Mouse (Mus musculus) spleen, postnatal 10 days (tissue): ENCODE results near the gene Ces1d.

Experiments
- DNase-seq, 2 experiments: peaks; one replicate each; pipeline ENCODE4 v3.0.0; 2021 to 2022; ENCODE audit warnings: low spot score in 2 of 2

The Ces1d gene

GRCm38 (mm10) chr8:93140696-93141095 is 56.9 kb downstream of the Ces1d start:
- DNase-seq, result no peak

DNA sequence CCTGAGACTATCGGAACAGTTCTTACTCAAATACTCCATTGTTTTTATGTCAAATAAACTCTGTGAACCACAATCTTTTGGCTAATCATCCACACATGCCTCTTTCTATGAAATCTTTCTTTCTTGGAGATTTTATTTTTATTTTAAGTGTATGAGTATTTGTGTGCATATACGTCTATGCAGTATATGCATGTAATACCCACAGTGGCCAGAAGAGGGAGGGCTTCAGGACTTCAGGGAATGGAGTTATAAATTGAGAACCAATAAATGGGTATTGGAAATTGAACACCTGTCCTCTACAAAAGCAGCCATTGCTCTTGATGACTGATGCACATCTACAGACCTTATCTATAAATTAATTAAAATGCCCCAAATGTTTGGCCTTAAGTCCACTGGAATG is 65.4 kb downstream of the Ces1d start:
- no peak for DNase-seq

- DNase-seq, result no peak
Measured at GRCm38 (mm10) chr8:93131233-93131980, 66.2 kb downstream of the Ces1d start, which contains the start of gene Ces1c. Ces1c (minus strand) TSS chr8:93131283.

DNA sequence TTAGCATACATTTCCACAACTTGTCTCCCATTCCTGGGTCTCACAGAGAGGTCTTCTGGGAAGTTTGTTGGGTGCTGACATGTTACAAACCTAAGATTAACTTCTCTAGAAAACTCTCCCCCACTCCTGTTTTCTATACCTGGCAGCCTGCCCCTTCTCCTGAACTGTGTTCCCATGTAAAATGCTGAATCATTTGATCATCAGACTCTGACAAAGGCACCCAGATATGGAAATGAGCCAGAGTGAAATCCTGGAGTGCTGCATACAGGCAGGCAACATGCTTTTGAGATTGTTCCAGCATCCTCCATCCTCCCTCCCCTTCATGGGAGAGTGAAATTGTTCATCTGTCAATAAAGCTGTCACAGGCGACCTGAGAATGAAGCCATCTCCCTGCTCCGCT is 71.2 kb downstream of the Ces1d start:
- DNase-seq, result no peak

DNA sequence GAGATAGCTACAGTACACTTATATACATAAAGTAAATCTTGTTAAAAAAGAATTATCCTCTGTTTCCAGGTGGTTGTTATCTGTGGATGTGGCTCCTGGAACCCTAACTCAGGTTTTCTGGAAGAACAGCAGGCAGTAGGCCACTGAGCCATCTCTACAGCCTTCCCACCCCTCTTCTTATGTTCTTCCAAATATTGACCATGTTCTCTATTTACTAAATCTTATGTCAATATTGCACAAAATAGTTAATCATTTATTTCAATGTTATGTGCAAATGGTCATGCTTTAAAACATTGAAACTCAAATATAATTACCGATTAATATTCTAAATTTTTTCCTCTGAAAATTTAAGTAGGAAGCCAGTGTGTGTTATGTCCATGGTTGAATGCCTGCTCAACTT is 75.6 kb downstream of the Ces1d start:
- DNase-seq, result no peak
